Mouse (Mus musculus) stomach, postnatal 0 days (tissue): ENCODE data around the gene Limd1. TPM values are rescaled to one million over a fixed set of nuclear protein-coding genes. Genes with fewer than 3 reads are reported as not detected.

ENCODE experiments used
- ATAC-seq: fragments of 200-750 bp; cut with Nextera tagmentation; 2 replicates; pipeline ENCODE4 v1.8.0; 2017; ENCODE audit not compliant: low FRiP score, low TSS enrichment
- DNase-seq: peaks from one replicate; pipeline ENCODE4 v3.0.0-alpha.2; 2016; ENCODE audit warnings: low spot score
- H3K27ac ChIP-seq: fragments of 300-500 bp; sonication (generic); replicated peaks from 2 replicates; pipeline ENCODE4 v1.5.1; 2014; ENCODE audit warnings: mild to moderate bottlenecking, control low read depth
- H3K27me3 ChIP-seq: fragments of 300-500 bp; sonication (generic); 2 replicates; pipeline ENCODE4 v1.6.1; 2014; ENCODE audit warnings: low read length; ENCODE audit not compliant: control insufficient read depth, insufficient read depth
- H3K36me3 ChIP-seq: fragments of 300-500 bp; sonication (generic); 2 replicates; pipeline ENCODE4 v1.6.1; 2014; ENCODE audit warnings: low read length, mixed read lengths; ENCODE audit not compliant: control insufficient read depth, insufficient read depth
- H3K4me1 ChIP-seq: fragments of 300-500 bp; sonication (generic); replicated peaks from 2 replicates; pipeline ENCODE4 v1.6.1; 2014; ENCODE audit warnings: antibody characterized with exemption; ENCODE audit not compliant: control insufficient read depth, insufficient read depth
- H3K4me2 ChIP-seq: fragments of 300-500 bp; sonication (generic); replicated peaks from 2 replicates; pipeline ENCODE4 v1.6.1; 2014; ENCODE audit warnings: low read depth, mild to moderate bottlenecking, control low read depth, moderate library complexity
- H3K4me3 ChIP-seq: fragments of 300-500 bp; sonication (generic); 2 replicates; pipeline ENCODE4 v1.5.1; 2014; ENCODE audit warnings: low read depth, low read length, control low read depth
- H3K9ac ChIP-seq: fragments of 300-500 bp; sonication (generic); 2 replicates; pipeline ENCODE4 v1.6.1; 2014; ENCODE audit warnings: mild to moderate bottlenecking, low read length, control low read depth, mixed read lengths
- H3K9me3 ChIP-seq: fragments of 300-500 bp; sonication (generic); 2 replicates; pipeline ENCODE4 v1.6.1; 2016; ENCODE audit warnings: low read length; ENCODE audit not compliant: control insufficient read depth
- CTCF ChIP-seq: IDR thresholded peaks from 2 replicates; pipeline ENCODE4 v1.5.1; 2016; ENCODE audit warnings: antibody characterized with exemption, low read depth, mild to moderate bottlenecking, moderate library complexity
- EP300 ChIP-seq: optimal IDR thresholded peaks from 2 replicates; pipeline ENCODE3; 2016; ENCODE audit warnings: antibody characterized with exemption
- WGBS: fragments of 180-500 bp; shearing (Covaris S2); extraction: QIAGEN DNeasy Blood & Tissue Kit; methylation state at CpG from one replicate; pipeline ENCODE4 v1.1.7; 2014; 5-methylcytosine and 5-hydroxymethylcytosine counted together
- polyA plus RNA-seq: library from polyadenylated mRNA; unstranded; fragments of >200 nt; fragmentation: Nextera tagmentation; extraction: Ambion mirVana; gene quantifications from 2 replicates; pipeline ENCODE4 v1.2.1, GENCODE M21; 2015

Gene Limd1
- polyA plus RNA-seq, 1 experiment from 2014 or later: 22.2 TPM

GRCm38 (mm10) chr9:123530158-123530475 is 51.6 kb downstream of the Limd1 start:
- H3K27ac ChIP-seq: peak overlapping the region; percentile 97
- ATAC-seq: no peak
- WGBS: under 1% methylated on average over 13 of the region's 13 CpGs
- peak overlapping the region; percentile 95 for H3K4me3 ChIP-seq
- 0 out of 2 replicates have a peak, but pooled peaks cover 3% of the 10 kb centered on the region for H3K4me1 ChIP-seq
- no peak for TF ChIP-seq EP300
- no peak for TF ChIP-seq CTCF
- peak overlapping the region; percentile 93 for H3K9ac ChIP-seq
- peak overlapping the region; percentile 75 for H3K4me2 ChIP-seq
- H3K9me3 ChIP-seq: no peaks in the 10 kb centered on the region
- no peaks in the 10 kb centered on the region for H3K27me3 ChIP-seq
- no peak for DNase-seq
- no peaks in the 10 kb centered on the region for H3K36me3 ChIP-seq

GRCm38 (mm10) chr9:123530566-123531130 is 52.1 kb downstream of the Limd1 start:
- Histone ChIP-seq H3K4me2 (peak overlapping the region; percentile 75), H3K9ac (peak overlapping the region; percentile 93), H3K27me3 (no peaks in the 10 kb centered on the region), H3K4me1 (0 out of 2 replicates have a peak, but pooled peaks cover 3% of the 10 kb centered on the region), H3K4me3 (peak overlapping the region; percentile 95), H3K27ac (peak overlapping the region; percentile 97), H3K9me3 (no peaks in the 10 kb centered on the region), H3K36me3 (no peaks in the 10 kb centered on the region)
- TF ChIP-seq CTCF: no peak
- TF ChIP-seq EP300: no peak
- WGBS: 26% methylated on average over 11 of the region's 11 CpGs
- DNase-seq: no peak
- ATAC-seq: no peak

- Histone ChIP-seq H3K4me3 (no peak overlapping the region), H3K36me3 (no peaks in the 10 kb centered on the region), H3K4me1 (0 out of 2 replicates have a peak, but pooled peaks cover 3% of the 10 kb centered on the region), H3K9ac (peak overlapping the region; percentile 93; the same call in 1 of the 2 replicates), H3K27me3 (no peaks in the 10 kb centered on the region), H3K27ac (no peak overlapping the region), H3K9me3 (no peaks in the 10 kb centered on the region), H3K4me2 (peak overlapping the region; percentile 75; the same call in 1 of the 2 replicates)
- no peak for TF ChIP-seq CTCF
- TF ChIP-seq EP300: no peak
- ATAC-seq (no peak), DNase-seq (no peak)
These were observed 52.7 kb downstream of the Limd1 start for GRCm38 (mm10) chr9:123531234-123531633.

DNA sequence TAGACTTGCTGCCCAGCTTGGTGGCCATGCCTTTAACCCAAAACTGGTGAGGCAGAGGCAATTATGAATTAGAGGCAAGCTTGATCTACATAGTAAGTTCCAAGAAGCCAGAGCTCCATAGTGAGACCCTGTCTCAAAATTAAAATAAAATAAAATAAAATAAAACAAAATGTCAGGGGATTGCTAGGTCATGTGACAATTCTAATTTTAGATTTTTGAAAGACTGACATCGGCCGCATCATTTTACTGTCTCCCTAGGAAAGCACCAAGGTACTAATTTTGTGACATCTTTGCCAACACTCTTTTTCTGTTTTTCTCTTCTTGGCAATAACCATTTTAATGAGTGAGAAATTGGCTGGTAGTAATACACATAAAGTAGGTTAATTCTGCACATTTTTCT is 58.1 kb downstream of the Limd1 start:
- no peak overlapping the region for H3K4me2 ChIP-seq
- no peak overlapping the region for H3K9ac ChIP-seq
- no peak overlapping the region for H3K4me3 ChIP-seq
- ATAC-seq (no peak), DNase-seq (no peak)
- 98% methylated on average over 2 of the region's 2 CpGs for WGBS
- TF ChIP-seq CTCF: no peak
- no peak for TF ChIP-seq EP300
- no peaks in the 10 kb centered on the region for H3K27me3 ChIP-seq
- H3K4me1 ChIP-seq: no peaks in the 10 kb centered on the region
- no peak overlapping the region for H3K27ac ChIP-seq
- H3K9me3 ChIP-seq: no peaks in the 10 kb centered on the region
- no peaks in the 10 kb centered on the region for H3K36me3 ChIP-seq

- Histone ChIP-seq H3K9ac (no peak overlapping the region), H3K4me3 (no peak overlapping the region), H3K27me3 (no peaks in the 10 kb centered on the region), H3K4me1 (no peaks in the 10 kb centered on the region), H3K9me3 (no peaks in the 10 kb centered on the region), H3K36me3 (no peaks in the 10 kb centered on the region), H3K4me2 (no peak overlapping the region), H3K27ac (no peak overlapping the region)
- no peak for DNase-seq
- no peak for ATAC-seq
- no peak for TF ChIP-seq EP300
- no peak for TF ChIP-seq CTCF
- 58% methylated on average over 4 of the region's 4 CpGs for WGBS
These were observed 59.7 kb downstream of the Limd1 start for GRCm38 (mm10) chr9:123538189-123538588.

DNA sequence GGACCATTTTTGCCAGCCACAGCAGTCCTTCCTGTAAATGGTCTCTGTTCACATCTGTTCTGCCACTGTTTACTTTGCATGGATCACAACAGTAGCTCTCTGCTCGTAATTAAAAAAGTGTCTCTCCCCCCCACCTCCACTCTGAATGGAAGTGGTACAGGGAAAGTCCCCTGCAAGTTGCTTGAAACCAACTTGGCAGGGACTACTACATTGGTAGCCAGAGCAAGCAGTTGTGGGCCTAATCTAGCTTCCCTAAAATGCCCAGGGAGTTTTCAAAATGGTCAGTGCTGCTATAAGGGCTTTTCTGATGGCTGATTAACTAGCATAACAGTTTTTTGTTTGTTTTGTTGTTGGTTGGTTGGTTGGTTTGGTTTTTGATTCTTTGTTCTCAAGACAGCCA is 60.6 kb downstream of the Limd1 start:
- WGBS: 35% methylated on average over 1 of the region's 1 CpGs
- Histone ChIP-seq H3K4me2 (no peak overlapping the region), H3K27me3 (no peaks in the 10 kb centered on the region), H3K4me3 (no peak overlapping the region), H3K9me3 (no peaks in the 10 kb centered on the region), H3K36me3 (no peaks in the 10 kb centered on the region), H3K27ac (no peak overlapping the region), H3K4me1 (no peaks in the 10 kb centered on the region), H3K9ac (no peak overlapping the region)
- DNase-seq: no peak
- ATAC-seq: no peak
- no peak for TF ChIP-seq CTCF
- no peak for TF ChIP-seq EP300
